Mouse (Mus musculus): Measurements from ENCODE around the gene Mast4.

Mast4 gene

DNA sequence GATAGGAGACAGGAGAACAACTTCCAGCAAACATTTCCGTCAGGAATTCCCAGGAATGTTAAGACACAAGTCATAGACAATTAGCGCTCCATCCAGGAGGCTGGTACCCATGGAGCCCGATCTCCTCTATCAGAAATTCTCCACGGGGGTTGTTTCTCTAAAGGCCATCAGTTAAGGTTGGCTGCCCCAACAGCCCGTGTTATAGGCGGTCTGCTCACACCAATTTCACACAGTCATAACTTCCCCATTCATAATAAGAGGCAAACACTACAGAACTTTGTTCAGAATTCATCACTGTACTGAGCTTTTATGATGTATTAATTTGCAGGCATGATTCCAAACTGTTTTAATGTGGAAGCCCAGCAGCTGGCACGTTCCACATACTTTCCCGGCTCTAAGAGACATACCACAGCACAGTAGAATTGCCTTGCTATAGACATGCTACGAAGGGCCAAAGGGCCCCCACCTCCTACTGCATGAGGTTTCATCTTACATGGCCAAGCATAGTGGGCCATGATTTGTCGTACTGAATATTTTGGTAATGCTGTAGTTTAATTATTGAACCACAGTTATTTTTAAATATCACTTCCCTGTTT is 19.1 kb downstream of the Mast4 start:
- DNase-seq (ENCODE audit: low spot score): no peak

DNA sequence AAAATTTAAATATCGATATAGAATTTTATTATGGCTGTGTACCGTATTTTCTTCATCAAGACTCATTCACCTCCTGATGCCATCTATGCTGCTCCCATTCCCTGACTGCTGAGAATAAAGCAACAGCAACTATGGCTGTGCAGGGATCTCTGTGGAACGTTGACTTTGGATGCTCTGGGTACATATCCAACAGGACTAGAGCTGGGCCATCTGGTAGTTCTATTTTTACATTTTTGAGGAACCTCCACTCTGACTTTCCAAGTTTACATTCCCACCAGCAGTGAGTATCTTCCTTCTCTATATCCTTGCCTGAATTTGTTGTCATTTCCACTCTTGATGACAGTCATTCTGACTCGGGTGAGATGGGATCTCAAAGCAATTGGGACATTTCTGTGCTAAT is 26.0 kb downstream of the Mast4 start:
- DNase-seq (ENCODE audit: low spot score): no peak

DNA sequence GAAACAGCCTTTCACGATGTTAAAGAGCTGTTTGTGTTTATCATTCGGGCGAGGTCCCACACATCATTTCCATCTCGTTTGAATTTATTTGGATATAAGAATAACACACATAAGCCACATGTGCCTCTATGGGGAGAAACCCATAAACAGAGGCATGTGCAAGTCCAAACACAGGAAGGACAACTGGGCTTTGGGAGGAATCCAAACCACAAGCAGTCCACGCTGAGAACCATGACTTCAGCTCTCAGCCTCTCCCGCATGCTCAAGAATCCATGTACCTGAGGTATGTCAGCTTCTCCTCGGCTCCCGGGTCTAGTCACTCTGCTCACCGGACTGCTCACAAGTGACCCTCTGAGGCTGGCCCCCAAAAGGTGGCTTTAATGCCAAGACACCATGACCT is 30.5 kb downstream of the Mast4 start:
- DNase-seq (ENCODE audit: low spot score): no peak

DNA sequence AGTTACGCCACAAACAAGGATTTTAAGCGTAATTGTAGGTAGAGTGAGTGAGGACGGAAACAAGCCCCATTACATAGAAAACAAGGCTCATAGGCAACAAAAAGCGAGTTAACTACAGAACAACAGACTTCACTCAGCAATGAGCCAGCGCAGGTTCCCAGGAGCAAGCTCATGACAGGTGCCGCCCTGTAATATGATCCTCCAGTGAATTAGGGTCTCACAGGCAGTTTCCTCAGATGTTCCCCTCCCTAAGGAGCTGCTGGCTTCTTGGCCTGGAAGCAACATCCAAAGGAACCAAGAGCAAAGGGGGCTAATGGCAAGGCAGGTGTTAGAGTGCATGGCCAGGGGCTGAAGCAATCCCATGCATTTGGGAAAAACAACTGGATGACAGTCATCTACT is 31.8 kb downstream of the Mast4 start:
- DNase-seq (ENCODE audit: low spot score): no peak

DNA sequence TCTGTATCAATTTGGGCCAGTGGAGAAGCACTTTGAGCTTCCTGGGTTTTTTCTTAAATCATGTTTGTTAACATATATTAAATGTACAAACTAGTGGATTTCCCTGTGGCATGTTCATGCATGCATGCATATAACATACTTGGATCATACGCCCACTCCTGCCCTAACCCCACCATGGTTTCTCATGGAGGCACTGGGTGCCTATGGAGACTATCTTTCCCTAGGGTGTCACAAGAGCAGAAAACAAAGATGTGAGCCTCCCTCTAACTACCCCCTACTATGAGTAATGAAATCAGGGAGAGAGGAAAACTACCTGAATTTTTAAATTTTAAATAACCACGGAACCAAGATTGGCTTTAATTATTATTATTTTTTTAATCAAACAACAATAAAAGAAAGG is 32.2 kb downstream of the Mast4 start:
- no peak for DNase-seq (ENCODE audit: low spot score)

DNA sequence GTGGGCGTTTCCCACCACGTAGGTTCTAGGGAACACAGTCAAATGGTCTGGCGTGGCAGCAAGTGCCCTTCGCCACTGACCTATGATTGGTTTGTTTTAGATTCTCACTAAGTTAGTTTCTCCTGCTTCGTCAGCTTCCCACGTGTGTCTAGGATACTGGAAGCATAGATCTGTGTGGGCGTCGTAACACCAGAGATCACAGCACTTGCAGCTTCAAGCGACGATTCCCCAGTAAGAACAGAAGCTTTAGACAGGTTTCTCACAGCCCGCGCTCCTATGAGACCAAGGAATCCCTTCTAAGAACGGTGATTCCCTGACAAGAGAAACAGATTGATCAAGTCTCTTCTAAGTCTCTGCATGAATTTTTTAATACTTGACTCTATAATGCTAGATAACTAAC is 39.9 kb downstream of the Mast4 start:
- no peak for DNase-seq (ENCODE audit: low spot score)

DNA sequence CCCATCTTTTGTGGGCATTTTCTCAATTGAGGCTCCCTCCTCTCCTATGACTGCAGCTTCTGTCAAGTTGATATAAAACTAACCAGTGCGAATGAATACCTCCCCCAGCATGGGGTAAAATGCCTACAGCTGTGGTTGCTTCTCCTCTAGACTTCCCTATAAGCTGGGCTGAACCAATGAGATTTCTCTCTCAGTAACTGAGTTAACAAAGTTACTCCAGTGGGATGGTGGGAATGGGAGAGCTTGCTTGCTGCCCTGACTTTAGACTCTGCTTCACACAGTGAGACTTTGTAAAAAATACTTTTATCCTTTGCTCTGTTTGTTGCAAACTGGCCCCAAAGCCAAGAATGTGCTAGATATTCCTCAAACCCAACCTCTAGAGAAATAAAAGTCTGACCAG is 41.2 kb downstream of the Mast4 start:
- DNase-seq (ENCODE audit: low spot score): no peak

DNA sequence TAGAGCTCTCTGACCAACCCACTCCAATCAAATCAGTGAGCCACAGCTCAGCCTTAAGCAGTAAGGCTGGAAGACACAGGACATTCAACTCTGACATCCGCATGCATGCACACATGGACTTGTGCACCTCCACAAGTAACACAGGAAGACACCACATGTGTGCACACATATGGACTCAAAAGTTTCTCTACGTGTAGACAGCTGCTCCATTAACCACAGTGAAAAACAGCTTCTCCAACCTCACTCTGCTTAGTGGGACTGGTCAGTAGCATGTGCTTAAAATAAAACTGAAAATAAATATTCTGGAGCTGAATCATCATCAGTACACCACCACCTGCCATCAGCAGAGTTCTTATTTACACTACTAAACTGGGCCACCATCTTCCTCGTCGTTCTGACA is 43.2 kb downstream of the Mast4 start:
- DNase-seq (ENCODE audit: low spot score): no peak

DNA sequence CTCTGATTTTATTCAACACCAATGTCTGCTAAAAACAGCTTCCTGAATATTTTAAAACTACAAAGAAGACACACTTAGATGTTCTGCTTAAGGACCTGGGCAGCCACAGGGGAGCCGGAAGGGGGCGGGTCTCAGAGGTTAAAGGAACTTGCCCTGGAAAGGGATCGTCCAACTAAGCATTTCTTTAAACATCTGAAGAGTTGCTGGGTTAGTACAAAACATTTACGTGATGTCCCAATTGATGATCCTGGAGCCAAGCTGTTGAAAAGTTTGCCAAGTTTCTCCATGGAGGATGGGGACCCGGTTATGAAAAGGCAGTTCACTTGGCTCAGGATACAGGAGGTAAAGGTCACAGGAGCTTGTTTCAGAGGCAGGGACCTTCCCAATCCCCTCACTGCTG is 48.5 kb downstream of the Mast4 start:
- no peak for DNase-seq (ENCODE audit: low spot score)

DNA sequence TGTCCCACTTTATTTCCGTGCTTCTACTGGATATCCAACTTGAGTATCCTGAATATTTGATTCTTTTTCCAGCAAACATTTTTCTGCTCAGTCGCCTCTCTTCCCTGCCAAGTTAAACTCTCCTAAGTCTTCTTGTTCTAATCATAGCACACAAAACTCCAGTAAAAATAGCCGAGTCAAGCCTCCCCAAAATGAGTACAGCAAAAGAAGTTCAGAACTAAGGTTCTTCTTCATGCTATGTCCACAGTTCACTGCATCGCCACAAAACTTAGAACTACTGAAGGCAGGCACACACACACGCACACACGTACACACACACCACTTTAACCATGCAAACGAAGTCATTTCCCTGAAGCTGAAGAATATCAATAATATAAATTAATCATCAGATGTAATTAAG is 49.3 kb downstream of the Mast4 start:
- no peak for DNase-seq (ENCODE audit: low spot score)

DNA sequence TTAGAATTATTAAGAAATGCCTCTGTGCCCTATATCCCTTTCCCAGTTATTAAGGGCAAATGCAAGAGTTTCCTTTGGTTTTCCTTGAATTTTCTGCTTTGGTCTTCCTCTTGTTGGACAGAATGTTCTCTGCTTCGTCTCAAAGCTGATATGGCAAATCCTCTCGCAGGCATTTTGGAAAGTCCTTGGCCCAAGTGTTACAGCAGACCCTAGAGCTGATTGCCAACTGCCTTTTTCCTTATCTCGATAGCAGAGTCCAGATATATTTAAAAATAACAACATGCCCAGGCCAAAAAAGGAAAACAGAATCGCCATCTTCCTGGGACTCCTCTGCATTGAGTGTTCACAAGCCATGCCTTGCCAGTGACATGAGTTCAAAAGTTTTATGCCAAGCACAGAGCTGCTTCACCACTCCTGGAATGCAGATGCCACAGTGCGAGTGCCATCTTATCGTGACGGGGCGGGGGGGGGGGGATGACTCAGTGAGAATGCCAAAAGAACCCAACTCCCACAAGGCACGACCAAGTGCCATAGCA is 63.4 kb downstream of the Mast4 start:
- DNase-seq (ENCODE audit: low spot score): no peak

DNA sequence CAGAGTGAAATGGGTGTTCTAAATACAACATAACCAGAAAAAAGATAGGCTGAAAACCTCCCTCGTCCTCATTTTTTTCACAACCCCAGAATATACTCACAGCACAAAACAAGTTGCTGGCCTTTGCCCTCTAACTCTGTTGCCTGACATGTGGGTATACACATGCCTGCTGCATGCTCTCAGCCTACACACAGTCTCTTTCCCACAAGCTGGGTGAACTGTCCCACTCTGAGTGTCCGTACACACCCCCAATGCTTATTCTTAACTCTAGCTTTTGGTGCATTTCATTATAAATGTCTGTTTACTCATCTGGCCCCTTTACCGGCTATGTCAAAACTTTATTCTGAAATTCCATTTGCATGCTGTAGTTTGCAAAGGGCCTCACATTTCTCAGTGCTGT is 71.6 kb downstream of the Mast4 start:
- DNase-seq (ENCODE audit: low spot score): no peak

DNA sequence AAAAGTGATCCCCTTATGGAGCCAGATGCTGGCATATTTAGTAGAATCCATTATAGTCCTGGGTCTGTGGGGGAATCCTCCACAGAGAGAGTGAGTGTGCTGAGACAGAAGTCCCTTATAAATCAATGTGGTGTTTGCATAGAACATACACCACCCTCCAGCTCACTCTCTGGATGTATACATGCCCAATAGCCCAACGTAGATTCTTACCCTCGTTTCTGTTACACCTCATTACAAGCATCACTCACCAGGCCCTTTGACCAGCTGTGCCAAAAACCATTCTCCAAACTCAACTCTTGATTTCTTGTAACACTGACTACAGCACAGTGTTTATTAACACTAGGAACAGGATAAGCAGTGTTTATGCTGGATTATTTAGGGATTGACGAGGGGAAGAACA is 72.2 kb downstream of the Mast4 start:
- no peak for DNase-seq (ENCODE audit: low spot score)

DNA sequence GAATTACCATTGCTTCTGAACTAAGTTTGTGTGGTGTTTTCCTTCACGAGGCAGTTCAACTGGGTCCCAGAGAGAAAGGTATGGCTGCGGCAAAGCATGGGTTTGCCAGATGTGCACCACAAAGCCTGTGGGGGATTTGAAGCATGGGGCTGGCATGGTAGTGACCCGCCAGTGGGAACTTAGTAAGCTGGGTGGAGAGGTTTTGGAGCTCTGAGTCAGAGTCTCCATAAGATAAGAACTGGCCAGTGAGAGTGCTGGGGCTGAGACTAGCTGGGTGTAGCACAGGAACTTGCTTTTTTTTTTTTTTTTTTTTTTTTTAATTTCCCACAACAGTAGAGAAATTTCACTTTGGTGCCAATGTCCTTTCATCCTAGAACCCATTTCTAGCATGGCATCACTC is 73.9 kb downstream of the Mast4 start:
- DNase-seq (ENCODE audit: low spot score): no peak

DNA sequence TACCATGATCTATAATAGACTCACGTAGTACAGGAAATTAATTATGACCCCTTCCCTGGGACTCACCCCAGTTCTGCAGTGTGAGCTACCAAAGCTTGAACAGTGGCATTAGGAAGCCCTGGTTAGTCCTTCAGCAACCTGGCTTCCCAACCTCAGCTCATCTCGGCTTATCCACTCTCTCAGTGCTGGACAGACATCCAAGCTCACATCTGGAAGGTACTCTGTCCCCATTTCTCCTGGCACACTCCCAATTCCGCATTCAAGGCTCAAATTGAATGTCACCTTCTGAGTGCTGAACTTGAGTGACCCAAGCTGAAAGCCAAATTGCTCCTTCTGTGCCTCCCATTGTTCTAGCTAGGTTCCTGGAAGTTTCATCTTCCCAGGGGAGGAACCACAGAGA is 76.2 kb downstream of the Mast4 start:
- no peak for DNase-seq (ENCODE audit: low spot score)

DNA sequence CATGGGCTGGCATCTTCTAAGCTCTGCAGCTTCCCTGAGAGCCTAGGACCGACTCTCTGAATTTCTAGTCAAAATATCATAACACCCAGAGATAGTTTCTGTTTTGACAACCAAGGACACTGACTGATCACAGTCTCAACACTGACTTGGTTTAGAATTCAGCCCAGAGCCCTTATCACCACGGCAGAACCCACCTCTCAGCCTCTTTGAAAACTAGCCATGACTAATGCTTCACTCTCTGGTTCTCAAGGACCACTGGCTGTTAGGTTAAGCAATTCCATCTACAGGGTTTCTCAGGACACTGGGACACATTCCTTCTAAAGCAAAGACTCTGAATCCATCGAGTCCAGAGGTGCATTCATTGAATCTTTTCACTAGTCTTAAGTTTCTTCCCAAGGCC is 79.4 kb downstream of the Mast4 start:
- no peak for DNase-seq (ENCODE audit: low spot score)

DNA sequence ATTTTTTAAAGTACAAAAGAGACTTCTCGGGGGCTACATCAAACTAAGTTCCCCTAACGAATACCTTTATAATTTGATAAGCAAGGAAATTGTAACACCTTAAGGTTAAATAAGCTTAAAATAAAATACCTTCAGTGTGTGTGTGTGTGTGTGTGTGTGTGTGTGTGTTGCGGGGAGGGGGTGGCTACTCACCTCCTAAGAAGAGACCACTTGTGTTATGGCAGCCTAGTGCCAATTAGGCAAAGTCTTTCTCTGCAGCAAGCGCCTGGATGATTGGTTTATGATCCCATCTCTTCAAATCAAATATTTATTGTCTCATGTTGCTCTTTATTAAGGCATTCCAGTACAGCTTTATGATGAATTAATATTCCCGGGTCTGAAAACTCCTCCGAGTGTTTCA is 81.2 kb downstream of the Mast4 start:
- DNase-seq (ENCODE audit: low spot score): no peak

DNA sequence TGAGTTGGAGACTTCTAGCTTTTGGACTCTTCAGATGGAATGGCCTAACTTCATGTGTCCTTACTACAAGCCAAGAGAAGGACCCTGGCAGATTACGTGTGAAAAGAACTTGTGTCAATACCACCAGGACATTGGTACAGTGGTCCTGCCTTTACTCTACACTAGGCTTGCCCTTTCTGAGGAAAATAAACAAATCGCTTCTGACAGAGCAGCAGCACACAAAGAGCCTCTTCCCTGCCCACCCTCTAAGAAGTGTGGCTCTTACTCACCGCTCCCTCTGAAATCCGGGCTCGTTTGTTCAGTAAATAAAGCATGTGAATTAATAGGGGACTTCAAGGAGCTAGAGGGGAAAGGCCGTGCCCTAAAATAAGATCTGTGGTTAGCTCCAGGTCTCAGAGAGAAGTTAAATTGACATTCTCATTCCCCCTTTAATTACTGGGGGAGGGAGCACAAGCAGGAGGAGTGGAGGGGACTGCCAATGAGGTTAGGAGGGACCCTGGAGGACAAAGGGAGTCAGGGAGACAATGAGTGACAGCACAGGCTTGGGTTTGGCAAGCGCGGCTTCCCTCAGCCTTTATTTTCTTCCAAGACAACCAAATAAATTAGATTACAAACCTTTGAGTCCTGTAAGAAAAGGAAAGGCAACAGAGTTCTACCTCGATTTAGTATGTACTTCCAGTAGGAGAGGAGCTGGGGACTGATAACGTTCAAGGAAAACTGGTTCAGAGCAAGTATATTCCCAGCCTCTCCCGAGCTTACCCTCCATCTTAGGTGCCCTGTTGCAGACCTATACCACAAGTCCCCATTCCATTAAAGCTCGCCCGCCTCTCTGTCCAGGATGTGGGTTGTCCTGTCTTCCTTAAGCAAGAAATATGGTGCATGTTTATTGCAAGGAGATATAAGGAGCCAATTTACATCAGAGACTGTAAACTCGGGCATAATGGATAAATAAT is 85.9 kb downstream of the Mast4 start:
- no peak for DNase-seq (ENCODE audit: low spot score)

DNA sequence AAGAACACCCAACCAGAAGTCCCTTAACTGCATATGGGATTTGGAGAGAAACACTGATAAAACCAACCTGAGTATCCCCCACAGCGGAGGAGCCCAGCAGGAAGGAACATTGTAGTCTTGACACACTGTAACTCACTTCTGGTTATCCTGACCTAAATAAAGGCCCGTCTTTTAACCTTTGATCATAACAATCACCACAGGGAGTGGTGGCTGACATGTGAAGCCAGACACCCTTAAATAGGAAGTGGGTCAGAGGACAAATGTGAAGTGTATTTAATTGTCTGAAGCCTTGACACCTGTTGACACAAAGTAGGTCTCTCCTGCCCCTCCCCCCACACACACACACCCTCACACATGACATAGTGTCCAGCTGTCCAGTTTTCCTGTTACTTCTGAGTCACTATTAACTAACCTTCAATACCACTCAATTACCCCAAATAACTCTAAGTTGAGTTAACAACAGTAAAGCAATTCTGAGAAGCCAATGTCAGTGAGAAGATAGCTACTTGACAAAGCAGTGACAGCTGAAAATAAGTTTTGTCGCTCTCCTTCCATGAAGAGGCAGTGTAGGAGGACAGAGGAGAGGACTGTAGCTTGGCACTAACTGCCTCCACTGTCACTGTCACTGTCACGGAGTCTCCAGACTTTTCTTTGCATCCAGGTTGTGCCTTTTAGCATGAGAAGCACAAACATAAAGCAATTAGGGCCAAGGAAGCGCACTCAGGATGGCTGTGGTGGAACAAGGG is 87.2 kb downstream of the Mast4 start:
- no peak for DNase-seq (ENCODE audit: low spot score)

DNA sequence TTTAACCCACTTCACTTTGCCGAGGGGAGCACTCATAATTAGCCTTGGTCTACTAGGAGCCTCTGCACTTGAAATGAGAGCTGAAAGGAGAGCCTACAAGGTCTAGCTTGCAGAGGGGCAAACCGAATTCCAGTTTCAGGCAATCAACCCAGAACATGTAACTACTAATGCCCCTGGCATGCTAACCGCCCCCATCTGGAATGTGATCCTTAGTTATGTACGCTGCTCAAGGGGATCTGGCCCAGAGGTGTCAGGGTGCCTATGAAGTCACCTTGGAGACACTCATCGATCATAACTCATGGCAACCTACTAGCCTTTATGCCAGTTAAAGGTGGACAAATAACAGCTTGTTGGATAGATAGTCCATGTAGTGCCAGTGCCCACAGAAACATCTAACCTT is 88.9 kb downstream of the Mast4 start:
- DNase-seq (ENCODE audit: low spot score): no peak

DNA sequence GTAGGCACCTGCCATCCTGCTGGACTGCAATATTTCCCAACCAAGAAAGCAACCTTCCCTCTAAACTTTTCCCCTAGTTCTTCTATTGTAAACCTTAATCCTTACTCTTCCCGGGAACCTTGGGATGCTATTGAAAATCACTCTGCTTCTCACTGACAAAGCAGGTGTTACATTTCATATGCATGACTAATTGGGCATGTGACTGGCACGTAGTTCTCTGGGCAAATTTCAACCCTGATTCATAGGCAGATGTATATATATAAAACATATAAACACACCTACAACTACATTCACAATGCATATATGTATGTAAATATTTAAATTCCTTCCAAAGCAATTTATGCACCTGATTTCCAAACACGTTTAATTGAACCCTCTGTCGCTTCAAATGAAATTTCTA is 90.2 kb downstream of the Mast4 start:
- DNase-seq (ENCODE audit: low spot score): no peak

DNA sequence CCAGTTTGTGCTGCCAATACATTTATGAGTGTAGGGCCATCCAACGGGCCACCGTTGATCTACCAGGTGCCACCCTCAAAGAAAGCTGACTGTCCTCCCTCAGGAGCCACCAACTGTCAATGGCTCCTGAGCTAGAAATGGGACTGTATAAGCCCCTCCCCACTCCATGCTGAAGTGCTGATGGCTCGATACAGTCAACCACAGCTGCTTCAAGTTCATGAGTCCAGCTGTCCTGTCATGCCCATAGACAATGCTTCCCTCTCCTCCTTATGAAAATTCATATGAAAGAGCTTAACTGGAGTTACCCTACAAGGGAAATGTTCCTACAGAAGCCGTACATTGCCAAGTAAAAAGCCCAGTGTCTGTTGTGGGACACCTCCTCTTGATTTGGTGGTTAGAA is 93.2 kb downstream of the Mast4 start:
- no peak for DNase-seq (ENCODE audit: low spot score)

DNA sequence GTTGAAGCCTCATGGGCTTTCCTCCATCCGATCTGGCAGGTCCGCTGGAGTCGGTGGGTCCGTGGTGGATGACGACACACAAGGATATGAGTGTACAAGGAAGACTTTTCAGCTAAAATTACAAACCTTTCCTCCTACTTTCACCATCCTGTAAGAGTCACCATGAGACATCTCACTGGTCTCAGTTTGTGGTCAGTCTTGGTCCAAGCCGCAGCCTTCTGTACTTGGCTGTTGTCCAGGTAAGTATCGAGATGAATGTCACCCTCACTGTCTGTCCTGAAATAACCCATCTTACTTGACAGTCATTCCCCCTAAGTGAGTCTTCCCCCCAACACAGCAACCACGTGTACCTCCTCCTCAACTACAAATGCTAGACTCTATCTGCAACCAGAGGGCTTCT is 94.6 kb downstream of the Mast4 start:
- no peak for DNase-seq (ENCODE audit: low spot score)

Measured in T-cell, adult 2 months (primary cell).